Mouse (Mus musculus) right cerebral cortex, adult 18-20 months (tissue): ENCODE data around the gene Phf14.
A peak's percentile ranks its signal among the peaks of the same experiment; 100 is the strongest.

Source experiments
- DNase-seq: peaks from one replicate; pipeline ENCODE4 v3.0.0; 2022; ENCODE audit warnings: mixed read lengths

Gene Phf14

GRCm38 (mm10) chr6:12023395-12023794 lies 115.8 kb downstream of the Phf14 start:
- no peak for DNase-seq

- DNase-seq, result no peak
Observed at GRCm38 (mm10) chr6:12026804-12027537, 119.4 kb downstream of the Phf14 start.

- no peak for DNase-seq
Observed at GRCm38 (mm10) chr6:12034561-12034960, 127.0 kb downstream of the Phf14 start.

GRCm38 (mm10) chr6:12038268-12038667 lies 130.7 kb downstream of the Phf14 start:
- no peak for DNase-seq

GRCm38 (mm10) chr6:12052884-12053283 lies 145.3 kb downstream of the Phf14 start:
- no peak for DNase-seq

GRCm38 (mm10) chr6:12054149-12054548 lies 146.5 kb downstream of the Phf14 start:
- DNase-seq, result no peak

- DNase-seq, result no peak
Observed at GRCm38 (mm10) chr6:12058717-12059116, 151.1 kb downstream of the Phf14 start.

- DNase-seq, result no peak
Observed at GRCm38 (mm10) chr6:12059971-12060370, 152.4 kb downstream of the Phf14 start.

GRCm38 (mm10) chr6:12060452-12061140 lies 153.0 kb downstream of the Phf14 start:
- no peak for DNase-seq

- no peak for DNase-seq
Observed at GRCm38 (mm10) chr6:12067956-12068355, 160.3 kb downstream of the Phf14 start.

GRCm38 (mm10) chr6:12069357-12069756 lies 161.7 kb downstream of the Phf14 start:
- no peak for DNase-seq

GRCm38 (mm10) chr6:12074599-12074998 lies 167.0 kb downstream of the Phf14 start:
- DNase-seq, result no peak

- no peak for DNase-seq
Observed at GRCm38 (mm10) chr6:12077338-12077737, 169.7 kb downstream of the Phf14 start.

- DNase-seq, result no peak
Observed at GRCm38 (mm10) chr6:12077880-12078618, 170.4 kb downstream of the Phf14 start.

GRCm38 (mm10) chr6:12079260-12079659 lies 171.7 kb downstream of the Phf14 start:
- DNase-seq, result no peak

GRCm38 (mm10) chr6:12080423-12080822 lies 172.8 kb downstream of the Phf14 start:
- no peak for DNase-seq

GRCm38 (mm10) chr6:12081722-12082121 lies 174.1 kb downstream of the Phf14 start:
- DNase-seq, result no peak

- no peak for DNase-seq
Observed at GRCm38 (mm10) chr6:12082125-12082524, 174.5 kb downstream of the Phf14 start.

GRCm38 (mm10) chr6:12082531-12083216 lies 175.1 kb downstream of the Phf14 start:
- DNase-seq, result no peak

GRCm38 (mm10) chr6:12084721-12085120 lies 177.1 kb downstream of the Phf14 start:
- DNase-seq, result peak; percentile 24

GRCm38 (mm10) chr6:12089439-12089992 lies 181.9 kb downstream of the Phf14 start:
- DNase-seq, result no peak

GRCm38 (mm10) chr6:12095716-12096115 lies 188.1 kb downstream of the Phf14 start:
- no peak for DNase-seq

- DNase-seq, result no peak
Observed at GRCm38 (mm10) chr6:12097125-12097524, 189.5 kb downstream of the Phf14 start.
